Mouse (Mus musculus) intestine, postnatal 0 days (tissue): ENCODE measurements at regions not wholly inside any gene's neighbourhood (a gene's known extent, or its start where the extent isn't known, plus 50 kb on each side); places are given as distances from the start of the nearest gene placed in this dataset.

ENCODE experiments used
- ATAC-seq: fragments of 200-750 bp; cut with Nextera tagmentation; 2 replicates; pipeline ENCODE4 v1.8.0; 2017; ENCODE audit warnings: mild to moderate bottlenecking, moderate TSS enrichment, moderate library complexity
- H3K27ac ChIP-seq: fragments of 300-500 bp; sonication (generic); 2 replicates; pipeline ENCODE4 v1.5.1; 2014; ENCODE audit warnings: mild to moderate bottlenecking, low read depth, low read length, moderate library complexity
- H3K27me3 ChIP-seq: fragments of 300-500 bp; sonication (generic); replicated peaks from 2 replicates; pipeline ENCODE4 v1.6.1; 2014; ENCODE audit warnings: low read length, mixed read lengths; ENCODE audit not compliant: control insufficient read depth, insufficient read depth
- H3K36me3 ChIP-seq: fragments of 300-500 bp; sonication (generic); 2 replicates; pipeline ENCODE4 v1.6.1; 2014; ENCODE audit warnings: mild to moderate bottlenecking, moderate library complexity; ENCODE audit not compliant: control insufficient read depth, insufficient read depth
- H3K4me1 ChIP-seq: fragments of 300-500 bp; sonication (generic); replicated peaks from 2 replicates; pipeline ENCODE4 v1.6.1; 2014; ENCODE audit warnings: antibody characterized with exemption, low read length, mixed read lengths; ENCODE audit not compliant: control insufficient read depth, insufficient read depth
- H3K4me2 ChIP-seq: fragments of 300-500 bp; sonication (generic); replicated peaks from 2 replicates; pipeline ENCODE4 v1.6.1; 2014; ENCODE audit warnings: low read depth, mild to moderate bottlenecking, moderate library complexity
- H3K4me3 ChIP-seq: fragments of 300-500 bp; sonication (generic); 2 replicates; pipeline ENCODE4 v1.5.1; 2014; ENCODE audit warnings: low read depth, low read length
- H3K9ac ChIP-seq: fragments of 300-500 bp; sonication (generic); 2 replicates; pipeline ENCODE4 v1.6.1; 2014; ENCODE audit warnings: mild to moderate bottlenecking, low read depth, low read length
- H3K9me3 ChIP-seq: fragments of 300-500 bp; sonication (generic); 2 replicates; pipeline ENCODE4 v1.6.1; 2016; ENCODE audit warnings: mixed run types; ENCODE audit not compliant: control insufficient read depth
- CTCF ChIP-seq: sonication (generic); IDR thresholded peaks from 2 replicates; pipeline ENCODE4 v1.5.1; 2016; ENCODE audit warnings: low read depth, mild to moderate bottlenecking, control low read depth, antibody characterized with exemption, moderate library complexity
- WGBS: fragments of 180-500 bp; shearing (Covaris S2); extraction: QIAGEN DNeasy Blood & Tissue Kit; methylation state at CpG from one replicate; pipeline ENCODE4 v1.1.7; 2014; 5-methylcytosine and 5-hydroxymethylcytosine counted together

GRCm38 (mm10) chr8:7323067-7323675, 1337.9 kb downstream of the Efnb2 start:
- WGBS: 59% methylated on average over 3 of the region's 3 CpGs
- no peaks in the 10 kb centered on the region for H3K4me1 ChIP-seq
- no peak overlapping the region for H3K4me2 ChIP-seq
- no peaks in the 10 kb centered on the region for H3K36me3 ChIP-seq
- no peak overlapping the region for H3K4me3 ChIP-seq
- no peak for ATAC-seq
- no peak overlapping the region for H3K27ac ChIP-seq
- no peak overlapping the region for H3K9ac ChIP-seq
- H3K27me3 ChIP-seq: no peaks in the 10 kb centered on the region
- TF ChIP-seq CTCF: no peak
- H3K9me3 ChIP-seq: no peaks in the 10 kb centered on the region

GRCm38 (mm10) chr8:7322376-7323066, 1338.5 kb downstream of the Efnb2 start:
- H3K4me3 ChIP-seq: no peak overlapping the region
- H3K4me1 ChIP-seq: no peaks in the 10 kb centered on the region
- 63% methylated on average over 12 of the region's 12 CpGs for WGBS
- TF ChIP-seq CTCF: no peak
- no peak overlapping the region for H3K27ac ChIP-seq
- no peak for ATAC-seq
- H3K9ac ChIP-seq: no peak overlapping the region
- H3K9me3 ChIP-seq: no peaks in the 10 kb centered on the region
- H3K36me3 ChIP-seq: no peaks in the 10 kb centered on the region
- no peak overlapping the region for H3K4me2 ChIP-seq
- no peaks in the 10 kb centered on the region for H3K27me3 ChIP-seq

GRCm38 (mm10) chr8:7316806-7317355, 1344.2 kb downstream of the Efnb2 start:
- H3K9ac ChIP-seq: no peak overlapping the region
- no peak for TF ChIP-seq CTCF
- H3K4me2 ChIP-seq: no peak overlapping the region
- no peak for ATAC-seq
- H3K4me3 ChIP-seq: no peak overlapping the region
- WGBS: 71% methylated on average over 4 of the region's 4 CpGs
- no peaks in the 10 kb centered on the region for H3K27me3 ChIP-seq
- H3K4me1 ChIP-seq: no peaks in the 10 kb centered on the region
- no peak overlapping the region for H3K27ac ChIP-seq
- H3K9me3 ChIP-seq: no peaks in the 10 kb centered on the region
- no peaks in the 10 kb centered on the region for H3K36me3 ChIP-seq

GRCm38 (mm10) chr8:7309239-7309638, 1351.8 kb downstream of the Efnb2 start:
- TF ChIP-seq CTCF: no peak

GRCm38 (mm10) chr8:7289361-7289760, 1371.7 kb downstream of the Efnb2 start:
- no peak overlapping the region for H3K27ac ChIP-seq
- no peaks in the 10 kb centered on the region for H3K9me3 ChIP-seq
- no peak for ATAC-seq
- no peak overlapping the region for H3K4me3 ChIP-seq
- no peak overlapping the region for H3K4me2 ChIP-seq
- TF ChIP-seq CTCF: no peak
- no peaks in the 10 kb centered on the region for H3K4me1 ChIP-seq
- WGBS: 76% methylated on average over 7 of the region's 7 CpGs
- H3K27me3 ChIP-seq: no peaks in the 10 kb centered on the region
- H3K36me3 ChIP-seq: no peaks in the 10 kb centered on the region
- no peak overlapping the region for H3K9ac ChIP-seq

More at GRCm38 (mm10) chr8:7309239-7309638, 1351.8 kb downstream of the Efnb2 start:
- no peaks in the 10 kb centered on the region for H3K9me3 ChIP-seq
- WGBS: 88% methylated on average over 2 of the region's 2 CpGs
- ATAC-seq: no peak
- no peak overlapping the region for H3K27ac ChIP-seq
- no peaks in the 10 kb centered on the region for H3K36me3 ChIP-seq
- no peaks in the 10 kb centered on the region for H3K27me3 ChIP-seq
- H3K4me3 ChIP-seq: no peak overlapping the region
- no peaks in the 10 kb centered on the region for H3K4me1 ChIP-seq
- H3K4me2 ChIP-seq: no peak overlapping the region
- no peak overlapping the region for H3K9ac ChIP-seq

GRCm38 (mm10) chr8:7286581-7286980, 1374.5 kb downstream of the Efnb2 start:
- Histone ChIP-seq H3K27me3 (no peaks in the 10 kb centered on the region), H3K4me3 (no peak overlapping the region), H3K36me3 (no peaks in the 10 kb centered on the region), H3K27ac (no peak overlapping the region), H3K9ac (no peak overlapping the region), H3K9me3 (no peaks in the 10 kb centered on the region), H3K4me1 (no peaks in the 10 kb centered on the region), H3K4me2 (no peak overlapping the region)
- 93% methylated on average over 1 of the region's 1 CpGs for WGBS
- TF ChIP-seq CTCF: no peak
- no peak for ATAC-seq
